Mouse (Mus musculus) ES-E14 (cell line): ENCODE results near the gene Hmgn1.

Source experiments
- CHD2 ChIP-seq: IDR thresholded peaks from 2 replicates; pipeline ENCODE4 v1.6.1; 2014; ENCODE audit warnings: mild to moderate bottlenecking, low read depth, low read length, inconsistent platforms
- MAFK ChIP-seq: IDR thresholded peaks from 2 replicates; pipeline ENCODE4 v1.6.1; 2014; ENCODE audit warnings: mild to moderate bottlenecking, low read depth, low read length, inconsistent platforms; ENCODE audit not compliant: insufficient read depth

GRCm38 (mm10) chr16:96087436-96087835 is 40.1 kb downstream of the Hmgn1 start:
- TF ChIP-seq CHD2 = no peak
- TF ChIP-seq MAFK = no peak
